Mouse (Mus musculus) adrenal gland, postnatal 14 days (tissue): ENCODE measurements around the gene Slc27a4. TPM values are rescaled to one million over a fixed set of nuclear protein-coding genes. Genes with fewer than 3 reads are reported as not detected.
"Not testable (repeated sequence)": the region's sequence is repeated elsewhere in the genome, so short reads cannot be mapped to it uniquely, and the experiment has no call there.

Experiments used
- DNase-seq: peaks from one replicate; pipeline ENCODE4 v3.0.0; 2021; ENCODE audit warnings: mixed read lengths
- long read RNA-seq, 2 experiments: library from polyadenylated mRNA; stranded (forward); transcript quantifications; one replicate each; pipeline ENCODE4 v2.0.0; 2021
- total RNA-seq: library from RNA; stranded (reverse); gene quantifications from 2 replicates; pipeline ENCODE4 v1.2.3, GENCODE M21; 2021

The Slc27a4 gene
- total RNA-seq: 30.5 and 32.5 TPM in 2 replicates
- long read RNA-seq, experiment 1, full-length matches to known transcripts: 40 of 50 reads
- long read RNA-seq, experiment 1, partial matches to known transcripts: 7 of 50 reads
- long read RNA-seq, experiment 1, other reads (novel, unspliced or antisense): 3 of 50 reads
- long read RNA-seq, experiment 2, full-length matches to known transcripts: 31 of 42 reads
- long read RNA-seq, experiment 2, partial matches to known transcripts: 10 of 42 reads
- long read RNA-seq, experiment 2, other reads (novel, unspliced or antisense): 1 of 42 reads

DNA sequence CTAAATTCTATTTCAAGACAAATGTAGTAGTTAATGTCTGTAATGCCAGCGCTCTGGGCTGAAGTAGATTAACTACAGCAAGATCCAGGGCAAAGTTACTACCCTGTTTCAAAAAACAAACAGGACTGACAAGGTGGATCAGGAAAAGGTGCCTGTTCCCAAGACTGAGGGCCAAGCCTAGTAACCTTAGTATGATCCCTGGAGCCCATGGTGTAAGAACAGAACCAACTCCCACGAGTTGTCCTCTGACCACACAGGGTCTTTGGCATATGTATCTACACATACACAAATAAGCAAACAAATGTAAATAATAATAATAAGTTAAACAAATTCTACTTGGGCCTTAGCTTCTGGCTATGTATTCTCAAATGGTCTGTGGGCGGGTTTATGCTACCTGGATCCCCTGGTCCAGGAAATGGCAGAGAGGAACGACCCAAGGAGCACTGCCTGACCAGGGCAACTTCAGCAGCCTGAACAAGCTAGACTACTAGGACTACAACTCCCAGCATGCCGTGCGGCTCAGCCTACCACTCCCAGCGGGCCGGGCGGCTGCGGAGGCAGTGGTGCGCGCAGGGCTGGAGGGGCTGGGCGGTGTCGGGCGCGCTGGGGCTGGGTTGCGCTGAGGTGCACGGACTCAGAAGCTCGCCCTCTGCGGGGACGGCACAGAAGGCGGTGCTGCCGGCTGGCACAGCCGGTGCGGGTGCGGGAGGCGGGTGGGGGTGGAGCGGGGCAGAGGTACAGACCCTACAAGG is at the start of gene Slc27a4:
Gene Slc27a4, plus strand, starts transcription at position 560 of the 752 bp plus-strand sequence.
- DNase-seq: peak; percentile 98

DNA sequence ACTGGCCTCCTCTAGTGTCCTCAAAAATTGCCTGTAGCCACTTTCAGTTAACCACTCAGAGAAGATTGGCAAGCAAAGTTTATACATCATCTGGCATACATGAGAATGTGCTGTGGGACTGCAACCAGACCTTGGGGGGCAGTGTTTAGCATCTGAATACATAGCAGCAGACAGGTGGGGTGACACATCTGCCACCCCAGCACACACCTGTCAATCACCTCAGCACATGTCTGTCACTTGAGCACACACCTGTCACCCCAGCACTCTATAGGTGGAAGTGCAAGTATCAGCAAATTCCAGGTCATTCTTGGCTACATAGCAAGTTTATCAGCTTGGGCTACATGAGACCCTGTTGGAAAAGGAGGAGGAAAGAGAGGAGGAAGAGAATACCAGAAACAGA is 46.7 kb upstream of the Slc27a4 start:
- DNase-seq: no peak

DNA sequence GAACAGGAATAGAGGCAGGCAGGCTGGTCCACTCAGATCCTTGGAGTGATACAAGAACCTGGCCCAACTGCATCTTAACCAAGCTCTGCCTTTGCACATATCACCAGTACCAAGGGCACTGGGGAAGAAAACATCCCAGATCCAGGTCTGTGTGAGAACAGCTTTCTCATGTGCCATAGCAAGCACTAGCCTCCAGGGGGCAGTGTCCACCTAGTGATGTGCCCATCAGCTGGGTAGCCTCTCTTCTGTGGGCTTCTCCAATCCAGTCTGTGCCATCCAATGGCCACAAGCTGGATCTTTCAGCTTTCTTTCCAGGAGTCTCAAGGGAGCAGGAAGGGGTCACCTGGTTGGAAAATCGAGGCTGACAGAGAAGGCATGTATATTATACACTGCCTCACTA is 37.6 kb upstream of the Slc27a4 start:
- DNase-seq: peak; percentile 89

DNA sequence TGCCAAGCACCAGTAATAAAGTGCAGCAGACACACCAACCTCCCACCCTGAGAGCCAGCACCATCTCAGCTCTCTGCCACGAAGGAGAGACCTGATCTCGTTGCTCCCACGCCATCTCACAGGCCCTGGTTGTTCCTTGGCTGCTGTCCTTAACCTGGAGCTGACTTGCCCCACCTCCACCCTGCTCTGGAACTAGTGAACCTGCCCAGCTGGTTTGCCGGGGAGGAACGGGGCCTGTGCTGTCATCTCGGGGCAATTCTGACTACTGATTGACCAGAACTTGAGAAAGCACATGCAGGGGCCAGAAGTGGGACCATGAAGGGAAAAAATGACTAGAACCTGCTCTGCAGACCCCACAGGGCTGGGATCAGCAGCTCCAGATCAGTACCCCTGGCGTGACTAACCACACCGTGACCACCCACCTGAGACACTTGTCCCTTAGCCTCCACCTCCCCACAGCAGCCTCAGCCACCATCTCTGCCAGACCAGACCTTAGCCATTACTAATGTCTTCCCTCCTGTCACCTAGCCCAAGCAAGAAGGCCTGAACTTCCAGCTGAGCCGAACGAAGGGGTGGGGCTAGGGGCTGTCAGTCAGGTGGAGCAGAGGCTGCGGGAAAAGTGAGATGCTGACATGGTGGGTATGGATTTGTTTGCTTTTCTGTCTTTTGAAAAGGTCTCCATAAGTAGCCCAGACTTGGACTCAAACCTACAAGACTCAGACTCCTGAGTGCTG is 34.3 kb upstream of the Slc27a4 start:
- DNase-seq: no peak

DNA sequence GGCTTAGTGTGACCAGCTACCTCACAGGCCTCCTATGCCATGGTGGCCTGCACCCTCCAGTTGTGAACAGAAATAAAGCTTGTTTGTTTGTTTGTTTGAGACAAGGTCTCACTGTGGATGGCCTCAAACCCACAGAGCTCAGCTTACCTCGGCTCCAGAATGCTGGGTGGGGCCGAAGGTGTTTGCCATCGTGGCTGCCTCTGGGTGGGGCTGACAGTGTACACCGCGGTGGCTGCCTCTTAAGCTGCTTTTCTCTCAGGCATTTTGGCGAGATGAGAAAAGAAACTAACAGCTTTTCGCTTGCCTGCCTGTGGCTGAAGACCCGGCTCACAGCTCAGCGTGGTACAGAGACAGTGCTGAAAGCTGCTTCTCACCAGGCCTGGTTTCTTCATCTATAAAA is 33.5 kb upstream of the Slc27a4 start:
- DNase-seq: no peak

DNA sequence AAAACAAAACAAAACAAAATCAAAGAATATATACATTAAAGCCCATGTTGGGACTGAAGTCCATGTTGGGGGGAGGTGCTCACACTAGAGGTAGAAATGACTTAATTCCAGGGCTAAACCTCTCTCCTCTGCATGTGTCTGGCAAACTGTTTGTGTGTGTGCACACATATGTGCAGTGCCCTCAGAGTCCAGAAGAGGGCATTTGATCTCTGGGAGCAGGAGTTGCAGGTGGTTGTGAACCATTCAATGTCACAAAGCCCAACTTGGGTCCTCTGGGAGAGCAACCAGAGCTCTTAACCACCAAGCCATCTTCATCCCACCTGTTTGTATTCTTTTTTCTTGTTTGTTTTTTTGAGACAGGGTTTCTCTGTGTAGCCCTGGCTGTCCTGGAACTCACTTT is 32.3 kb upstream of the Slc27a4 start:
- no peak for DNase-seq

DNA sequence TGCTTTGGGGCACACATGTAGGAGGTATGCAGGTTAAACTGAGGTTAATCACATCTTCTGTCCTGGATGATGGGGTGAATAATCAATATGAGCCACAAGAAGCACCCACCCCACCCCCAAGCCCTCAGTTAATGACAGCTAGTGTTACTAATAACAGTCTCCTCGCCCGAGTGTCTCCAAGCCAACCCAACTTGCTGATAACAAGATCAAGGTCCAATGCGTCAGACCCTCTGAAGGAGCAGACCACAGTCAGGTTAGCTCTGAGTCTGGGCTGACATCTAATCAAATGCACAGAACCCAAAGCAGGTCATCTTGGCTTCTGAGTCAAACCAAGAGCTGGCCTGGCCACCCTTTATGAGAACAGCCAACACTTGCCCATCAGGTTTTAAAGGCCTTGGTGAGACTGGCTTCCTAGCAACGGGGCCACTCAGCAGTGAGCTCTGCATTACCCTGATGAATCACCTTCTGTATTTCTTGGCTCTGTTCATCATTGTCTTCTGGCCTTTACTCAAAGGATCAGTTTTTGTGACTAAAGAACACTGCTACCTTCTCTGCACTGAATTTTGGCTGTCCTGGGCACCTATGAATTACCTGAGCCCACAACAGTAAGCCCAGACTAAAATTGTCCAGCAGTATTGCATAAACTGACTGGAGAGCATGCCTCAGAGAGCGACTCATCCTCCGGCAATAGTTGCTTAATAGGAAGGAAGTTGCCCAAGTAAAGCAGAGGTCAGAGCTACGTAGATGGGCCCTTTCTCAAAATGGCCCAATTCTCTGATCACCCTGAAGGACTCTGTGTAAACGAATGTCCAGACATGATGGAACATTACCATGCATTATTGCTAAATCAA is 30.6 kb upstream of the Slc27a4 start:
- peak; percentile 69 for DNase-seq

DNA sequence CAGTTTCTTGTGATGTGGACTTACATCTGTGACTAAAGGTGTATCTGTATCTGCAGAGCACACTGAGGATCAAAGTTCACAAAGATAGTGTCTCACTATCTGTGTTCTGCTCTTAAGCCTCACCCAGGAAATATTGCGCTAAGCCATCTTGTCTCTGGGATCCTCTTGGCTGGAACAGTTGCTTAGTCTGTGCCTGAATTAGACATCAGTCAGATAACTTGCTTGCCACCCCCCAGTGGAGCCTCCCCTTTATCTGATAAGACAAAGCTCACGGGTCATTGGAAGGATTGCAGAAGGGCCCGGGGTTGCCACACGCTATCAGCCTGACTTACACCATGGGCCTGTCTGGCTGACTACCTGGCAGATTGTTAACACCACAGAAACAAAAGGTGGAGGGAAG is 29.1 kb upstream of the Slc27a4 start:
- no peak for DNase-seq

DNA sequence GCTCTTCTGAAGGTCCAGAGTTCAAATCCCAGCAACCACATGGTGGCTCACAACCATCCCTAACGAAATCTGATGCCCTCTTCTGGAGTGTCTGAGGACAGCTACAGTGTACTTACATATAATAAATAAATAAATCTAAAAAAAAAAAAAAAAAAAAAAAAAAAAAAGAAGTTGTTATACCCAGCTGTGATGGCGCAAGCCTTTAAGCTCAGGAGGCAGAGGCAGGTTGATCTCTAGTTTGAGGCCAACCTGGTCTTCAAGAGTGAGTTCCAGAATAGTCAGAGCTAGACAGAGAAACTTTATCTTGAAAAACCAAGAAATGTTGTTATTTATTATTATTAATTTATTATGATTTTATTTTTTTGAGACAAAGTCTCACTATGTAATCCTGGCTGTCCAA is 21.2 kb upstream of the Slc27a4 start:
- not testable (repeated sequence) for DNase-seq

DNA sequence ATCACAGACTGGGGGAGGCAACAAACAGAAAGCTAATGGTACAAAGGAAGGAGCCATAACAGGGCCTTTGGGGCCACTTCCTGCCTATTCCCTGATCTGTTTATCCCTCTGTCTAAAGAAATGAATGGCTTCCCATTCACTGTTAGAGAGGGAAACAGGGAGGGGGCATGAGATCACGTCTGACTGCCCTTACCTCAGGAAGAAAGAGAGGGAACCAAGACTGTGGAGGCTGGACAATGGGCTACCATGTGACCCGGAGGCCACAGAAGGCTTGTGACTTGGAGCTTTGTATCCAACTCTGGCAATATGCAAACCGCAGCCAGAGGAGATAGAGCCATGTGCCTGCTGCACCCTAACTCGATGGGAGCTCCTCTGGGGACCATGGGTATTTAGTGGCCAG is 18.1 kb upstream of the Slc27a4 start:
- DNase-seq: no peak

DNA sequence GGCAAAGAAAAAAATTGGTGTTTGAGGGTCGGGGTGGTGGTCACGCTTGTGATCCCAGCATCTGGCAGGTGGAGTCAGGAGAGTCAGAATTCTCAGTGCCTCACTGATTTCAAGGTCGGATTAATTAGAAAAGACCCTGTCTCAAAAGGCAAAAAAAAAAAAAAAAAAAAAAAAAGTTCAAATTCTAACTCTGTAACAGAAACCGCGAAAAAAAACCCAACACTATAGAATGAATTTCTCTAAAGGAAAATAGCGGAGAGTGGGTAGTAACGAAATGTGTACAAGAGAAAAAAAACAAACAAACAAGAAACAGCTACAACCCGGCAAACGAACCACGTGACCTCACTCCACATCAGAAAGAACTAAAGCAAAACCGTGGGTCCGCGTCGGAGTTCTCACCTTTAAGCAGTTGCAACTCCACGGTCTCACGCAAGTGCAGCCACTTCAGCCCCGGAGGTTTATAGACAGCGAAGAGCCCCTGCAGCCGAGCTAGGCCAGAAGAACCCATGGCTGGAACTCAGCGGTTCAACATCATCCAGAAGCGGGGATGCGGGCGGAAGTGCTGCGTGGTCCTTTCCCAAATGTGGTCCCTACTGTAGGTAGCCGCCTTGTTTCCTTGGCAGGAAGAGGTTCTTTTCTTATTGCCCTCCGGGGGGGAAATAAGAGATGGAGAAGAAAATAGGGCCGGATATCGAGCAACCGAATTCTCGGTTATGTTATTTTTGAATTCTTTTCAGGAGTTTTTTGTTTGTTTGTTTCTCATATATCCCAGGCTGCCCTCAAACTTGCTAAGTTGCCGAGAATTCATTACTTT is 15.1 kb upstream of the Slc27a4 start, which contains the start of gene Coq4:
Gene Coq4, plus strand, starts transcription at position 390 of the 814 bp plus-strand sequence.
- peak; percentile 93 for DNase-seq

DNA sequence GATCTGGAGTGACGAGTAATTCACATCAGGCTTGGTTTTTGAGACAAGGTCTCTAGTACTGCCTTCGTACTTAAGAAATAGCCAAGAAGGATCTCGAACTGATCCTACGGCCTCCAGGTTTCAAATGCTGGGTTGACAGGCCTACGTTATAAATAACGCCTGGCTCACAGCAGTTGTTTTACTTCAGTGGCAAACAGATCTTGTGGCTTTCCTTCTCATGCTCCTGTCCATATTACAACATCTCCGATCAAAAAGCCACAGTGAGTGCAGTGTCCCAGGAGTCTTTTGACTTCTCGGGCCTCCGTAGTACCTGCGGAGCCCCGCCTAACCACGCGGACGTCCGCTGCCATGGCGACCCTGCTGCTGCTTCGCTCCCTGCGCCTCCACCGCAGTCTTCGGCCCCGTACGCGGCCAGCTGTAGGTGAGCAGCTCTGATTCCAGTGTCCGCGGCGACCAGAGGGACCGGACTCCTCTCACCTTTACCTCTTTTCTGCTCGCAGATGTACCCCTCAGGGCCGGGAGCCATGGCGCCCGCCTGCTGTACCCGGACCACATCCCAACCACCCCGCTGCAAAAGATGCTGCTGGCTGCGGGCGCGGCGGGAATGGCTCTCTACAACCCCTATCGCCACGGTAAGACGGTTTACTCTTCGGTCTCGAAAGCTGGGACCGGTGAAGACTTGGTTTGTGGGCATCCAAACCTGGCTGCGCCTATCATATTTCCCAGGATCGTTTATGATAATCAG is 14.3 kb upstream of the Slc27a4 start, which contains the start of gene Trub2:
Gene Trub2, minus strand, starts transcription at position 566 of the 745 bp plus-strand sequence.
- DNase-seq: peak; percentile 92

DNA sequence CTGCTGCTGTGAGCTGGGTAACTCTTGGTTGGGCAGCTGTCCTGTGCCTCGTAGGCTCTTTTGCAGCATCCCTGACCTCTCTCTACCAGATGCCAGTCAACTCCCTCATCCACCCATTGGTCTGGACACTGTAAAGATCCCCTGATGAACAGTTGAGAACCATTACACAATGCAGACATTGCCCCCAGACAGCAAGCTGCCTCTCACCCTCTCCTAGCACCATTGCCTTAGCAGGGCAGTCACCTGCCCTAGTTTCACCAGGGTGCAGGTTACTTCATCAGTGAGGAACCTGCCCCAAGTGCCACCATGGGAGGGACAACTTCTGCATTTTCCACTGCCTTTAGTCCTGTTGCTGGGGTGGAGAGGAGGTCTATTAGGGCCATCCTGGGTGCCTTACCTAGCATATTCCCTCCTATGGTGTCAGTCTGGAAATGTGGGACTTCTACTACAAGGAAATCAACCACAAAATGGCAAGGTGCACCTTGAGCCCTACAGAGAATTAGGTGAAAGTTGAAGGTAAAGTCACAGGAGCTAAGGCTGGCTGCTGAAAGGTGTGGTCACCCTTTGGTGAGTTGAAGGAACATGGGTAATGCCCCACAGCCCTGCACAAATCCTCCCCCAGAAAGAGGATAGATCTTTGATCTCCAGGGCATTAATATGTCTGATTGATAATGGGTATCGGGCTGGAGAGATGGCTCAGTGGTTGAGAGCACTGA is 9.5 kb upstream of the Slc27a4 start:
- no peak for DNase-seq

DNA sequence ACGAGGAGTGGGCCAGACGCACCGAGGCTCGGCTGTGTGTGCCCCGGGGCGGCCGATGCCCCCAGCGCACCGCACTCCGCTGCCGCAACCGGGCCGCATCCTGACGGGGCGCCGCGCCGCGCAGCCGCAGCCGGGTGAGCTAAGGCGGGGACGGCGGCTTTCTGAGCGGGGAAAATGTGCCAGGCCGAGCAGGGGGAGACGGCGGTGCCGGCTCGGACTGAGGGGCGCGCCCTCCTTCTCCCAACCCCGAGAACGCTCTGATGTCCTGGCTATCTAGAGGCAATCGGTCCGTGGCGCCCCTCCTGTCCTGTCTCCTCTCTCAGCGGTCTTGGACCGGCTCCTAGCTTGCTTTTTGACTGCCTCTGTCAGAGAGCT is 380 bp downstream of the Slc27a4 start:
- no peak for DNase-seq

DNA sequence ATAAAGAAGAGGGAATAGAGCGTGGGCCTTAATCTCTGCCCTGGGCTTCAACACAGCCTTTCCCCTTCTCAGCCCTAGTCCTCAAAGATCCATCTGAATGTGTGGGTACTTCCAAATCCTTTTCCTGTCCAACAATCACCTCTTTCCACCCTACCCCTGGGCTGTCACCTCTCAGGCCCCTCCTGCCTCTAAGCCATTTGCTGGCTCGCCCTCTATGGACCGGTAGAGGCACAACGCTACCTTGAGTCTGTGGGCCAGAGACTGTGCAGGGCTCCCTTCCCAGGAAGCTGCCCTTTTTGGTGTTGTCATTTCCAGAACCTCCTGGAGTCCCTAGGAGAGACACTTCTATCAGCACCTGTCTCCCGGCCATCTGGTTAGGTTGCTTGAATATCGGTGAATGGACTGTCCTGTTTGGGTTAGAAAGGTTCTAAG is 982 bp downstream of the Slc27a4 start:
- DNase-seq: peak; percentile 53

DNA sequence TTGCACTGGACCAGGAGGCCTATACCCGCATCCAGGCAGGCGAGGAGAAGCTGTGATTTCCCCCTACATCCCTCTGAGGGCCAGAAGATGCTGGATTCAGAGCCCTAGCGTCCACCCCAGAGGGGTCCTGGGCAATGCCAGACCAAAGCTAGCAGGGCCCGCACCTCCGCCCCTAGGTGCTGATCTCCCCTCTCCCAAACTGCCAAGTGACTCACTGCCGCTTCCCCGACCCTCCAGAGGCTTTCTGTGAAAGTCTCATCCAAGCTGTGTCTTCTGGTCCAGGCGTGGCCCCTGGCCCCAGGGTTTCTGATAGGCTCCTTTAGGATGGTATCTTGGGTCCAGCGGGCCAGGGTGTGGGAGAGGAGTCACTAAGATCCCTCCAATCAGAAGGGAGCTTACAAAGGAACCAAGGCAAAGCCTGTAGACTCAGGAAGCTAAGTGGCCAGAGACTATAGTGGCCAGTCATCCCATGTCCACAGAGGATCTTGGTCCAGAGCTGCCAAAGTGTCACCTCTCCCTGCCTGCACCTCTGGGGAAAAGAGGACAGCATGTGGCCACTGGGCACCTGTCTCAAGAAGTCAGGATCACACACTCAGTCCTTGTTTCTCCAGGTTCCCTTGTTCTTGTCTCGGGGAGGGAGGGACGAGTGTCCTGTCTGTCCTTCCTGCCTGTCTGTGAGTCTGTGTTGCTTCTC is 13.4 kb downstream of the Slc27a4 start:
- no peak for DNase-seq

DNA sequence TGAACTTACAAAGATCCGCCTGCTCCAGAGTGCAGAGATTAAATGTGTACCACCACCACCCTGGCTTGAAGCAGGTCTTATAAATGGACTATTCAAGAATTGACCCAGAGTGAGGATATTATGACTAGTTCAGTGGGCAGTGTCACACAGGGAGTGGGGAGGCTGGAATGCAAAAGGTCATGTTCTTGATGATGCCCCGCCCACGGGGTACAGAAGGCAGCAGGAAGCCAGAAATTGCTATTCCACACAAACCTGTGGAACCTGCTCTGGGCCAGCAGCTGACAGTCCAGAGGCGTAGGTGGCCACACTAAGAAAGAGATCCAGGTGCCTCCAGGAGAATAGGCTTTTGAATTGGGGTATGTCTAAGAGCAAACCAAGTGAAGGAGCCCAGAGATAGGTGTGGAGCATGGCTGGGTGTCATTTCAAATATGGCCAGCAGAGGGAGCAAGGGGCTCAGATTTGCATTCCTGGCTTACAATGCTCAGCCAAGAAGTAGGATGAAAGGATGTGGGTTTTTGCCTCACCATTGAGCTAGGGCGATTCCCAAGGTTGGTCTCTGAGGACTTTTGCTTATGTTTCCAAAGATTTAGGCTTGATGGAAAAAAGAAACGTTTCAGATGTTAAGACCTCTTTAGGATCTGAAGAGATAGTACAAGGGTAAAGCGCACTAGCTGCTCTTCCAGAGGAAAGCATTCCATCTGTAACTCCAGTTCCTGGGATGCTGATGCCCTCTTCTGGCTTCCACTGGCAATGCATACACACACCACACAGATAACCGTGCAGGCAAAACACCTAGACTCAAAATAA is 15.2 kb downstream of the Slc27a4 start:
- DNase-seq: peak; percentile 85

DNA sequence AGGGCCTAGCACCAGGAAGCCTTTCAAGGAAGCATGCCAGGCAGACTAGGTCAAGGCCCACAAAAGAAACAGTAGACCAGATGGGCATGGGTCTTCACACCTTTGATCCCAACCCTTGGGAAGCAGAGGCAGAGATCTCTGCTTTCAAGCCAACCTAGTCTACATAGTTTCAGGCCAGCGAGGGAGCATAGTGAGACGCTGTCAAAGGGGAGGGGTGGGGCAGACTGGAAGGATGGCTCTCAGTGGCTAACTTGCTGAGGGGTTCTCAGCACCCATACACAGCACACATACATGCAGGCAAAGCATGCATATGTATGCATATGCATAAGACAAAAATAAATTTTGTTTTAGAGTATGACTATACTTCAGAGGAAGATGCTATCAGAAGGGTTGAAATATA is 16.9 kb downstream of the Slc27a4 start:
- DNase-seq: no peak
